Mouse (Mus musculus): ENCODE data around the gene Ubap1l.

- TF ChIP-seq POLR2A (IDR thresholded peaks at IDR 0.05; ENCODE audit: control insufficient read depth, low read depth, low read length), result no peak
- TF ChIP-seq CTCF (IDR thresholded peaks at IDR 0.05; ENCODE audit: control insufficient read depth, insufficient read depth, insufficient replicate concordance, low read depth, low read length), result no peak
These were observed 20.3 kb downstream of the Ubap1l start for GRCm38 (mm10) chr9:65381017-65381590.
